Mouse (Mus musculus): ENCODE measurements around the gene Mtmr4.

GRCm38 (mm10) chr11:87599395-87600089 is 7.6 kb downstream of the Mtmr4 start:
- no peak for TF ChIP-seq CTCF (IDR thresholded peaks at IDR 0.05; ENCODE audit: low read depth)
- no peak for TF ChIP-seq EP300 (IDR thresholded peaks at IDR 0.05; ENCODE audit: low read depth)

Measured in heart, postnatal 0 days (tissue).